Mouse (Mus musculus) forelimb bud, embryonic 11.5 days (tissue): Measurements from ENCODE around the gene Fpgs.

ENCODE experiments used
- DNase-seq: peaks from one replicate; pipeline ENCODE4 v3.0.0-alpha.2; 2012; ENCODE audit warnings: low read depth, low spot score

The Fpgs gene

DNA sequence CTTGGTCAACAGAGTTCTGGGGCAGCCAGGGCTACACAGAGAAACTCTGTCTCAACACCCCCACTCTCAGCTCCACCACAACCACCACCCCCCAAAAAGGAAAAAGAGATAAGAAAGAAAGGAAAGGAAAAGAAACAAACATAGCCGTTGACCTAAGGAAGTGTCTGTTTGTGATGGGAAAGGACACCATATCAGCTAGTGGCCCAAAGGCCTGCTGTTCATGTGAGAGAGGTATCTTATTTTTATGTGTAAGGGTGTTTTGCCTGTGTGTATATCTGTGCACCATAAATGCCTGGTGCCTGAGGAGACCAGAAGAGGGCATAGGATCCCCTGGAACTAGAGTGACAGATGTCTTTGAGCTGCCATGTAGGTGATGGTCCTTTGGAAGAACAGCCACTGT is 64.3 kb downstream of the Fpgs start:
- DNase-seq = no peak

DNA sequence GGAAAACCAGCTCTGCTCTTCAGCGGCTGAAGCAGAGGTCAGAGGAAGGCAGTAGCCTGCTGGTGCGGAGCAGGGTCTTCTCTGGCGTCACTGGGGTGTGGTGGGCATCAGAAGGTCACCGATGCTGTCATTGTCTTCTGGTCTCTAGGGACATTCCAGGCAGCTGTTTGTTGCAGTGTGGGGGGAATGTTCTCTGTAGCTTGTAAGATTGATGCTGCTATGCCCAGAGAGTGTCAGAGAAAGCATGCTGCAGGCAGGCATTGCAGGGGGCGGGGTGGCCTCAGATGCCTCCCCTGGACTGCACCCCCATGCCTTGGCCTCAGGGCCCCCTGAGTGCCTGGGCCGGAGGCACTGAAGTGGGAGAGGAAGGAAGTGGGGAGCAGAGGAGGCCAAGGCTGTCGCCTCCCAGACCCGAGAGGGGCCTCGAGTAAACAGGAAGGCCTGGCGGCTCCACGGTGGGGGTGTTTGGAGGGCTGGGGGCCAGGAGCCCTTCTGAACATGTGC is 66.1 kb downstream of the Fpgs start:
- no peak for DNase-seq

- DNase-seq = no peak
Observed at GRCm38 (mm10) chr2:32636617-32637016, 67.3 kb downstream of the Fpgs start.

DNA sequence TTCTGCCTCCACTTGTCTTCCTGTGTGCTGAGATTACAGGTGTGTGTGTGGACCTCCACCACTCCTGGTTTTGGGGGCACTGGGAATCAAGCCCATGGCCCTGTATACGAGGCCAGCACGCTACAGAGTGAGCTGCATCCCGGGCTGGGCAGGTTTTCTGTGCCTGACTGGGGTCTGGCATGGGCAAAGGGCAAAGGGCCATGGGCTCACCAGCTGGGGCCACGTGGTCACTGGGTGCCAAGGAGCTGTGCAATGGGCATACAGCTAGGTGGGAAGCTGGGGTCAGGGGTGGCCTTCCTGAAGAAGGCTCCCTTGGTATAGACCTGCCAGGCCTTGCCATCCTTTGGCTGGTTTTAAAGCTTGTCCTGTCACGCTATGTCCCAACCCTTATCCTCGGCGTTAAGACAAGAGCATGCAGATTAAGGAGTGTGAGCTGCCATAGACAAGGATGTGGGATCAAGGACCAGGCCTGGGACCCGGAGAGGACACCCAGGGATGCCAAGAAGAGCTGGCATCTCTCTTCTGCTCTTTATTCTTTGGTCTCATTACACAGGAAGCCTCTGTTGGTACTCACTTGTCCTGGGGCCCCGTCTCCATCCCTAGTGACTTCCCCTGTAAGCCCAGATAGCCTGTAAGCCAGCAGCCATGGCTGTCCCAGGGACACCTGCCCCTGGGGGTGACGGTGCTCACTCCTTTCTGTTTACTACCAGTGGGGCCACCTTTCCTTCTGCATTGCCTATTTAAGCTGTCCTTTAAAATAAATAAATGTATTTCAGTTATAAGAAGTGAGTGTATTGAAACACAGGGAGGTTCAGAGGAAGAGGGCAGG is 69.5 kb downstream of the Fpgs start:
- DNase-seq = no peak

GRCm38 (mm10) chr2:32633660-32634059 is 70.3 kb downstream of the Fpgs start:
- DNase-seq = no peak
